Mouse (Mus musculus): Measurements from ENCODE around the gene Sf1.

DNA sequence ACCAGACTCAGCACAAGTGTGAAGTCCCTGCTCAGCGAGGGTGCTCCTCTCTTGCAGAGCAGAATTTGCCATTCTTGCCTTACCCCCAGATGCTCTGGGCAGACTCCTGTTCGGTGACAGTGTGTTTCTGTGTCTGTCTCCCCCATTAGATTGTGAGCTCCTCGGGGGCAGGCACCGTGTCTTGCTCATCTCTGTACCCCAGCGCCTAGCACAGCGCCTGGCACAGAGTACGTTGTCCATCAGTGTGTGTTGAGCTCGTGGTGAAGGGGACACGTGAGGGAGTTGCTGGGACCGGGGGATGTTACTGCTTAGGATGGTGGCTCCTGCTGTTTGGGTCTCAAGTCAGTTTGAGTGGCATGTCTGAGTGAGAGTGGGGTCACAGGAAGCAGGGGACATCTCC is 40.4 kb downstream of the Sf1 start:
- TF ChIP-seq CTCF (conservative IDR thresholded peaks at IDR 0.05; ENCODE audit: low read length) (no peak), NANOG (IDR thresholded peaks at IDR 0.05; ENCODE audit: borderline replicate concordance, low read length) (no peak), POU5F1 (IDR thresholded peaks at IDR 0.05; ENCODE audit: borderline replicate concordance, low read length) (no peak)
